Mouse (Mus musculus) C2C12 (cell line): ENCODE data around the gene Insl5.

Source experiments
- CTCF ChIP-seq: IDR thresholded peaks from one replicate; pipeline ENCODE4 v1.5.1; 2011; ENCODE audit not compliant: control insufficient read depth, insufficient read depth, insufficient read length
- MAX ChIP-seq: IDR thresholded peaks from one replicate; pipeline ENCODE4 v1.6.1; 2011; ENCODE audit warnings: mild to moderate bottlenecking, control low read depth
- MYOG ChIP-seq: IDR thresholded peaks from one replicate; pipeline ENCODE4 v1.6.1; 2011; ENCODE audit not compliant: control insufficient read depth, insufficient read length; ENCODE audit errors: extremely low read depth
- USF1 ChIP-seq: IDR thresholded peaks from one replicate; pipeline ENCODE4 v1.6.1; 2011; ENCODE audit warnings: low read depth, mild to moderate bottlenecking, control low read depth, moderate library complexity

GRCm38 (mm10) chr4:102987756-102988155 lies 38.9 kb downstream of the Insl5 start:
- no peak for TF ChIP-seq CTCF
- TF ChIP-seq MYOG, result no peak
- TF ChIP-seq MAX, result no peak
- TF ChIP-seq USF1, result no peak
